Mouse (Mus musculus) C2C12 (cell line): ENCODE results near the gene Ttll9.

Experiments used
- CTCF ChIP-seq: IDR thresholded peaks from one replicate; pipeline ENCODE4 v1.5.1; 2011; ENCODE audit not compliant: control insufficient read depth, insufficient read depth, insufficient read length
- FOSL1 ChIP-seq: IDR thresholded peaks from one replicate; pipeline ENCODE4 v1.8.0; 2011; ENCODE audit warnings: mild to moderate bottlenecking, low read length; ENCODE audit not compliant: poor library complexity, insufficient read depth, severe bottlenecking
- USF1 ChIP-seq: IDR thresholded peaks from one replicate; pipeline ENCODE4 v1.6.1; 2011; ENCODE audit warnings: low read depth, mild to moderate bottlenecking, control low read depth, moderate library complexity

GRCm38 (mm10) chr2:153026052-153026451 is 63.8 kb downstream of the Ttll9 start:
- TF ChIP-seq FOSL1 (no peak), CTCF (no peak), USF1 (no peak)
